Mouse (Mus musculus) small intestine, adult 2 months (tissue): ENCODE data around the gene Mtch1.

Source experiments
- CTCF ChIP-seq: fragments of 200-500 bp; IDR thresholded peaks from 2 replicates; pipeline ENCODE4 v1.5.1; 2012; ENCODE audit warnings: low read depth, mild to moderate bottlenecking, control low read depth, inconsistent platforms, low read length, moderate library complexity, mixed read lengths; ENCODE audit not compliant: insufficient replicate concordance, insufficient read length; ENCODE audit errors: extremely low read depth
- POLR2A ChIP-seq: fragments of 200-500 bp; IDR thresholded peaks from 2 replicates; pipeline ENCODE4 v1.6.1; 2012; ENCODE audit warnings: low read depth, mild to moderate bottlenecking, control low read depth, inconsistent platforms, low read length, moderate library complexity

DNA sequence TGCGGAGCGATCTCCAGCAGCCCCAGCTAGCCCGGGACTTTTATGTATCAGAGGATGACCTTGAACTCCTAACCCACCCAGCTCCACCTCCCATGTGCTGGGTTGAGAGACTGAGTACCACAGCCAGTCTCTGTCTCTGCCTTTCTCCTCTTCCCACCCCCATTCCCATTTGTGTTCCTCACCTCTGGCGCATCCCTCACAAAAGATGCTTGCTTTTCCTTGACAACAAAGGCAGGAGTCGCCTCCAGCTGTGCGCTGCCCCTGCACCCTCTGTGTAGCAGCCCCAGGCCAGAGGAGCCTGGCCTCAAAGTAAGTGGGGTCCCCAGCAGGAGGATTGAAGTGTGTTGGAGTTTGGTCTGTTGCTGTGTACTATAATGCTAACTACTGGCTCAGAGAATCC lies 38.0 kb upstream of the Mtch1 start:
- no peak for TF ChIP-seq CTCF
- no peak for TF ChIP-seq POLR2A
